Mouse (Mus musculus): ENCODE measurements around the gene Tex33.

DNA sequence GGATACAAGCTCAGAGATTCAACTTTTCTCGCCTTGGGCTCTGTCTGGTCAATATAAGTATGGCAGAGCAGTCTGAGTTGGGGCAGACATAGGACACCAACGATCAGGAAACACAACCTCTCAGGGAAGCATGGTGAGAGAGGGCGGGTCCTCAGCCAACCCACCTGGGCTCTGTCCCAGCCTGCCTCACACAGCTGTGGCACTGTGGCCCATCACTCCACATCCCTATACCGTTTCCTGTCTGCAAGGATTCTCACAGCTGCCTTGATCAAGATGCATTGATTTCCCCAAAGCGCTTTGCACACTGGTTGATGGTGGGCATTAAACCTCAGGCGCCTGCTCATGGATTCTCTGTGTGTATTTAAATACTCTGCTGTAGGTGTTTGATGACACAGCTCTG, 62.7 kb downstream of the Tex33 start:
- TF ChIP-seq POLR2A (IDR thresholded peaks at IDR 0.05; ENCODE audit: low read depth, low read length) (no peak), CTCF (IDR thresholded peaks at IDR 0.05; ENCODE audit: extremely low read depth, insufficient read depth, insufficient read length, insufficient replicate concordance) (no peak)

Data from spleen, adult 2 months (tissue).